Mouse (Mus musculus) cerebellum, adult 2 months (tissue): ENCODE measurements around the gene Trappc4.

Source experiments
- CTCF ChIP-seq: fragments of 200-500 bp; IDR thresholded peaks from 2 replicates; pipeline ENCODE4 v1.5.1; 2011; ENCODE audit warnings: low read depth, mild to moderate bottlenecking, control low read depth, low read length, moderate library complexity, borderline replicate concordance; ENCODE audit not compliant: insufficient read depth
- POLR2A ChIP-seq: fragments of 200-500 bp; IDR thresholded peaks from 2 replicates; pipeline ENCODE4 v1.6.1; 2011; ENCODE audit warnings: low read length, control low read depth, borderline replicate concordance; ENCODE audit not compliant: insufficient read depth

GRCm38 (mm10) chr9:44376141-44376540 is 31.3 kb downstream of the Trappc4 start:
- TF ChIP-seq CTCF (no peak), POLR2A (no peak)
